Mouse (Mus musculus) A20 (cell line): ENCODE measurements around the gene Nckap1.

ENCODE experiments used
- DNase-seq: peaks from one replicate; pipeline ENCODE4 v3.0.0-alpha.2; 2011; ENCODE audit warnings: low read depth, low spot score

The Nckap1 gene

DNA sequence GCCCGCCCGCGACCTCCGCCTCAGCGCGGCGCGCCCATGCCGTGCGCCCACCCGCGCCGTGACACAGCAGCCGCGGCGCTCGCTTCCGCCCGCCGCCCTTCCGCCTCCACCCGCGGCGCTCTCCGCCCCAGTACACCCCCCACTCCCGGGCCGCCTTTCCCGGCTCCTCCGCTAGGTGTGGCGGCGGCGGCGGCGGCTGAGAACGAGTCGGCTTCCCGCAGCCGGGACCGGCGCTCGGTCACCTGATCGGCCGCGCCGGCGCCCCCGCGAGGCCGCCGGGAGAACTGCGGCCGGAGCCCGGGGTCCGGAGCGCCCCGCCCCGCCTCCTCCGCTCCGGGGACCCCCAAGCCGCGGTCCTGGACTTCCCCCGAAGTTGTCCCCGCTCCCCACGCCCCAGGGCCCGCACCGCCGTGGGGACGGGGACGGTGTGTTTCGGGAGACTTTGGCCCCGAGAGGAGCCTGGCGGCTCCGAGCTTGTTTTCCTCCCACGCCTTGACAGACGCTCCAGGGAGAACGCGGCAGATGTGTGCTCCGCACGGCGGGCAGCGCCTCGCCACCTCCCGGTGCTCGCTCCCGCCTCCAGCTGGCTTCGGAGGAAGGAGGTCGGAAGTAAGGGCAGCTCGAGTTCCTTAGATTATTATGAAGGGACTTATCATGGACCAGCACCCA, at the start of gene Nckap1:
TSS of gene Nckap1 (minus strand) at position 338 of the 669 bp plus-strand sequence.
- DNase-seq, result no peak

DNA sequence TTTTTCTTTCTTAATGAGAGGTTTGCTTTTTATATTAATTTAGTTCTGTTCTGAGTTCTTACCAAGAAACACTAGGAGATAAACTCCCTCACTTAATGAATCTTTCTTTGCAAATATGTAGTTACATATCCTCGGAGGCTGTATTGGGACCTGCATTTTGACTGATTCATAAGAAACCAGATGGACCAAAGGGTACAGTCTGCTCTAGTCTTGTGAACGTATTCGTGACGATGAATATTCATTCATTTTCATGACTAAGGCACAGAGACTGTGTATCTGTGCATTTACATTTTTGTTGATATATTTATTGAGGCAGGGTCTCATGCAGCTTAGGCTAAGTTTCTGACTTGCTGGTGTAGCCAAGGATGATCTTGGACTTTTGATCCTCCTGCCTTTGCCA, 43.3 kb upstream of the Nckap1 start:
- DNase-seq, result no peak

DNA sequence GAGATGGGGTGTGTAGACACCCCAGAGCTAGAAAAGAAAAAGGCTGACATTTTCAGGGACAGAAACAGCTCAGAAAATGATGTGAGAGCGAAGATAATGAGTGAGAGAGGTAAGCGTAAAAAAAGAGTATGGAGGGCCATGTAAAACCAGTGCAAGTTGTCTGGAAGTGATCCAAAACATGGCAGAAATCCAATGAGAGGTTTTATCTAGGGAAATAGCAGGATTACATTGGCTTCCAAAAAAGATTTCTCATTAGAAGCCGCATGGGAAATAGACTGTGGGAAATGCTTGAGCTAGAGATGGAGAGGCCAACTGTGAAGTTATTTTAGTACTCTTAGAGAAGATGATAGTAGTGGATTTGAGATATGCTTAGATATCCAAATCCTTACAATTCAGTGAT, 40.7 kb upstream of the Nckap1 start:
- DNase-seq, result no peak

DNA sequence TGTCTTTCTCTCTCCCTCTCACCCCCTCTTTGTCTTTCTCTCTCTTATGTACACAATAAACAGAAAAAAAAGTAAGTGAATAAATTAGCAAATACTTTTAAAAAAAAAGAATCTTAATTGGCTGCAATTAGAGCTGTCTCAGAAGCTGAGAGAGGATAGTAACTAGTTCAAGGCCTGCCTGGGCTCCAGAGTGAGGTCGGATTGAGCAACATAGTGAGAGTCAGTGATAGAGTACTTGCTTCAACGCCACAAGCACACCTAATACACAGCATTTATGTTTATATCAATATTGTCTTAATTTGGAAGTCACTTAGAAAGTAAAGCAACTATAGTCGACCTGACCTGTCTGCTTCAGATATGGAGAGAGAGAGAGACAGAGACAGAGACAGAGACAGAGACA, 37.8 kb upstream of the Nckap1 start:
- no peak for DNase-seq

DNA sequence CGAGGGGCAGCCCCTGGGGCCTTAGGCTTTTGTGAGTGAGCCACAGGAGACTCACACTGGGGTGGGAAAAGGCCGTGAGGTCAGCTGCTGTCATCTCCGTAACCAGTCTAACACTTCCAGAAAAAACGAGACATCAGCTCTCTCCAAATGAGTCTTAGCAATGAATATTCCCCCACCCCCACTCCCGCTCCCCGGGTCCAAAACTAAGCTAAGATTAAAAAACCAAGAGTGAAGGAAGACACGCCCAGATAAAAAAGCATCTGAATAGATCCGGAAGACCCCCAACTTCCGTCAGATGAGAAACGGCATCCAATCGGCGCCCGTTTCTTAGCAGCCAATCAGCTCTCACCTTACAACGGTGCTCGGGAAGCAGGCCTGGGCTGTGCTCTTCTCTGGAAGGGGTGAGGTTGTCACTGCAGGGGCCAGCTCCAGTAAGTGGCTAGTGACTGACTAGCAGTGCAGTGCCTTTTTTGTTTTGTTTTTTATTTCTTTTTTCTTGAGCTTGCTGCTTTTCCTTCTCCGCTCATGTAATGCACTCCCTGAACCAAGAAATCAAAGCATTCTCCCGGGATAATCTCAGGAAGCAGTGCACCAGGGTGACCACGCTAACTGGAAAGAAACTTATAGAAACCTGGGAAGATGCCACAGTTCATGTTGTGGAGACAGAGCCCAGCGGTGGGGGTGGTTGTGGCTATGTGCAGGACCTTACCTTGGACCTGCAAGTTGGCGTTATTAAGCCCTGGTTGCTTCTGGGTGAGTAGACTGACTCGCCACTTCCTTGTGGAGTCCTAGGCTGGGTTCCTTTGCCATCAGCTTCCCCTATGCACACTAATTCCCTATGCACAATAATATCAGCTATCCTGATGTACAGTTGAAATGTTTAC, 35.9 kb upstream of the Nckap1 start, which contains the start of the genes Dusp19 and Nup35:
TSS of gene Dusp19 (plus strand) at position 192 of the 884 bp plus-strand sequence.
TSS of gene Nup35 (plus strand) at position 383 of the 884 bp plus-strand sequence.
- peak; percentile 93 for DNase-seq

DNA sequence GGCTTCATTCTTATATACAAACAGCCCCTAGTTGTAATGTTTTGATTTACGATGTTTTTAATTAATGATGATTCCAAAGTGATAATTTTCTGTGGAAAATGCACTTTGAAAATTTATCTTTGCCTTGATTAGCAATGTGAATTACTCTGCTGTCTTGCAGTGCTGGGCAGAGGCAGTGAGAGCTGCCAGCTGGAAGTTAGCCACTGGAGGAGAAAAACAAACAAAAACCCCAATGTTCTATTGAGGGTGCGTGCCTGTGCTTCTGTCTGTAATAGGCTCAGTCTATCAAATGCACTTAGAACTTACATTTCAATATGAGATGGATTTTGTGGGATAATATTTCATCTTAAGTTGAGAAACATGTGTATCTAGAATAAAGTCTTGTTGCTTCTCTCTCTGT, 31.6 kb upstream of the Nckap1 start:
- no peak for DNase-seq

DNA sequence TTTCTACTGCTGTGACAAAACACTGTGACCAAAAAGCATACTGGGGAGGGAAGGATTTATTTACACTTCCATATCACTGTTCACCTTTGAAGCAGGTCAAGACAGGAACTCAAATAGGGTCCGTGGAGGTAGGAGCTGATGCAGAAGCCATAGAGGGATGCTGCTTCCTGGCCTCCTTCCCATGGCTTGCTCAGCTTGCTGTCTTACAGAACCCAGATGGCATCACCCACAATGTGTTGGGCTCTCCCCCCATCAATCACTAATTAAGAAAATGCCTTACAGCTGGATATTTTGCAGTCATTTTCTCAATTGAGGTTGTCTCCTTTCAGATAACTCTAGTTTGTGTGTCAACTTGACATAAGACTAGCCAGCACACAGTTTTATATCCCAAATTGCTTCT, 31.1 kb upstream of the Nckap1 start:
- no peak for DNase-seq

DNA sequence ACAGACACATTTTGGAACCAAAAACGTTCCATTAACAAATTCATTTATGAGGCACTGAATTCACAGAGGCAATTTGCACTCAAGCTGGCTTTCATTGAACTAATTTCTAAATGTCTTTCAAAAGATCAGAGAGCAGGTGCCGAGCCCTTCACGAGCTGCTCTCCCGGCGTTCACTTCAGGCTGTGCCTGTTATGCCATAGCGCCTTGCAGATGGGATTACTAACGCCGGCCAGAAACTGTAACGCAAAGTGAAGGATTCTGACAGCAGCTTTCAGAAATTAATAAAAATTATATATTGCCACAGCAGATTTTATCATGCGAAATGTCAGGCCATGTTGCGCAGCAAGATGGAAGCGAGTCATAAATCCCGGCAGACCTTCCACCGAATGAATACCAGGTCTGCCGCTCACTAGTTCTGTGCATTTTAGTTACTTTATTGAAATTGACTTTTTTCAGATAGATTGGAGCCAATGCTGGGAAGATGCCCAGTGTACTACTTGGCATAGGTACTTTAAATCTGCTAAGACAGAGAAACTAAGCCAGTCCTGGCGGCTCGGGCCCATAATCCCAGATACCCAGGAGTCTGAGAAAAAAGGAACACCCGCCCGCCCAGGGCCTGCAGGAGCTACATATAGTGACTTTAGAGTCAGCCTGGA, 22.7 kb upstream of the Nckap1 start:
- no peak for DNase-seq

DNA sequence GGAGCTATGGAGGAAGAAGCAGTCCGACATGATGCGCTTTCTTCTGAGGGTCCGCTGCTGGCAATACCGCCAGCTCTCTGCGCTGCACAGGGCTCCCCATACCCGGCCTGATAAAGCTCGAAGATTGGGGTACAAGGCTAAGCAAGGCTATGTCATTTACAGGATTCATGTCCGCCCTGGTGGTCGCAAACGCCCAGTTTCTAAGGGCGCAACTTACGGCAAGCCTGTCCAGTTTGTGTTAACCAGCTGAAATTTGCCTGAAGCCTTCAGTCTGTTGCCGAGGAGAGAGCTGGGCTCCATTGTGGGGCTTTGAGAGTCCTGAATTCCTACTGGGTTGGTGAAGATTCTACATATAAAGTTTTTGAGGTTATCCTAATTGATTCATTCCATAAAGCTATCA, 21.6 kb upstream of the Nckap1 start:
- no peak for DNase-seq

DNA sequence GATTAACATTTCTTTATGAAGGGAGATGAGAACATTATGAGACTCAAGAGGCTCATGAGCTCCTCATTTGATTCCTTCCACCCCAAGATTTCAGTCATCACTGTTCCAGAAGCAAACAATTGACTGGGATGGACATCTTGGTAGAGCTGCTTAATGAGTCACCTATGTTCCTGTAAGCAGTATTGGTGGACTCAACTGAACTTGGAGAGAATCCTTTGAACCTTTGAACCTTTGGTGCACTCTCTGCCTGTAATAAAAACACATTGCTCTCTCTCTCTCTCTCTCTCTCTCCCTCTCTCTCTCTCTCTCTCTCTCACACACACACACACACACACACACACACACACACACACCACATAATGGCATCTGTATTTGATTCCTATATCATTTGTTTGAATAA, 19.4 kb upstream of the Nckap1 start:
- no peak for DNase-seq

DNA sequence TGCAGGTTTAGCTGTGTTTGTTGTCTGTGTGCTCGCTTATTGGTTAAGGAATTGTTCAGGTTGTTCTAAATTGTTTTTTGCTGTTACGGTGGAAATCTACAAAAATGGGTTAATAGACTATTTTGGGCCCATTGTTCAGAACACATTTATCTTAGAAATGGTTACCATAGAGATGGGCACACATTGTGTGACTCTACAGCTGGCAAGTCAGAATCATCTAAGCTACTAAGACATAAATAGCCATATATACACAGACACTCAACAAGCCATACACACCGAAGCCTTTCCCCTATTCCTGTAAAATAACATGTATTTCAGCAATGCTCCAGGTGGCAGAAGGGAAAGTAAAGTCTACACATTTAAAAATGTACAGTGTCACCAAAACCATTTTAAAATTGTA, 18.7 kb upstream of the Nckap1 start:
- no peak for DNase-seq

DNA sequence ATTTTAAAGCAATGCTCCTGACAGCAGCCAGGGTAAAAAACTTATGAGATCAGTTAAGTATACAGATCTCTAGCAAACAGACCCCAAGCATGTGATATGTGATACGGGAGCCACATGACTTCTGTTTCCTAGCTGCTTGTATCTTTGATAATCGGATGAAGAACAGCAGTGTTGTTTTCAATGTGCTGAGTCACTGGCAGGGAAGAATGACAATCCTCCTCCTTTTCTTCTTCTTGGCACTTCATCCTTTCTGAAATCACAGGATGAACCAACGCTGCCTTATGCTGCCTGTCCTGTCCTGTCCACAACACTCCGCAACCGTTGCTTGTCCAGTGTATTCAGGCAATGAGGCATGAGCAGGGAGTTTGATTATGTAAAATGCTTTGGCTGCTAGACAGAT, 15.8 kb upstream of the Nckap1 start:
- no peak for DNase-seq

DNA sequence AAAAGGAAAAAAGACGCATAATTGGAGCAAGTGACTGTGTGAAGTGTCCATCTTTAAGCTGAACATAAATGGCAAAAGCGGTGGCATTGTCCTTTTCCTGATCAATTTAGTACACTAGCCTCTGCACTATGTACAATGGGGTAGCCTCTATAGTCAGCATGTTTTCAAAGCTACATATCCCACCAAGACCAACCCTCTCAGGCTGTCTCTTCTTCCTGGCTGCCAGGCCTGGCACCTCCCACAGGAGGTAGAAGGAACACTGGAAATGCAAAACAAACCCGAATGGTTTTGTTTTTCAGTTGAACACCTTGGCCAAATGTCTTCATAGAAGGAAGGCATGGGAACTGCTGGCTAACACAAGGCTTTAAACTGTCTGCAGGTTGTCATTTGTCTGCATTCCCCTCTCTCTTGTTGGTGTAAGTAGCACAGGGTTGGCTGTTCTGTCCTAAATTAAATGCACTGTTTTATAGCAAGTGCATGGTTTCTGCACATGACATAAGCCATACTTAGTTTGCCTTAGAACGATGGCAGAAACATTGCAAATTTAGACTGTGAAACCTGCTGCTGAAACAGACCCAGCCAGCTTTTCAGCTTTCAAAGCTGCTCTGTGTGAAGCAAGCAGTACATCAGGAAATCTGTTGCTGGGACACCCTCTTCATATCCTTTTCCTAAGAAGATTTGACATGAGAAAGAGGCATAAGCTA, 13.2 kb upstream of the Nckap1 start:
- no peak for DNase-seq

DNA sequence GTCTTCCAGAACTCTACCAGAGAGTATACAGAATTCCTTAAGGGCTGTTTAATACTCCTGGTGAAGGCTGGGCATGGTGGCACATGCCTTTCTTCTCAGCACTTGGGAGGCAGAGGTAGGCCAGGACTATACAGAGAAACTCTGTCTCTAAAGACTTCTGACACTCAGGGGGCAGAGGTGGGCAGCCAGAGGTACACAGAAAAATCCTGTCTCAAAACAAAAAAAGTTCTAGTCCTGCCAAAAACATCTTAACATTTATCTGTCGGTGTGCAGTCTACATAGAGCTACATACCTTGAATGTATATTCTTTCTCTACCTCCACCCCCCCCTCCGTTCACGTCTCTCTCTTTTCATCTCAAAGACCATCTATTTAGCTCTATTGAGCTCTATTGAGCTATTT, 1.2 kb upstream of the Nckap1 start:
- DNase-seq, result no peak

DNA sequence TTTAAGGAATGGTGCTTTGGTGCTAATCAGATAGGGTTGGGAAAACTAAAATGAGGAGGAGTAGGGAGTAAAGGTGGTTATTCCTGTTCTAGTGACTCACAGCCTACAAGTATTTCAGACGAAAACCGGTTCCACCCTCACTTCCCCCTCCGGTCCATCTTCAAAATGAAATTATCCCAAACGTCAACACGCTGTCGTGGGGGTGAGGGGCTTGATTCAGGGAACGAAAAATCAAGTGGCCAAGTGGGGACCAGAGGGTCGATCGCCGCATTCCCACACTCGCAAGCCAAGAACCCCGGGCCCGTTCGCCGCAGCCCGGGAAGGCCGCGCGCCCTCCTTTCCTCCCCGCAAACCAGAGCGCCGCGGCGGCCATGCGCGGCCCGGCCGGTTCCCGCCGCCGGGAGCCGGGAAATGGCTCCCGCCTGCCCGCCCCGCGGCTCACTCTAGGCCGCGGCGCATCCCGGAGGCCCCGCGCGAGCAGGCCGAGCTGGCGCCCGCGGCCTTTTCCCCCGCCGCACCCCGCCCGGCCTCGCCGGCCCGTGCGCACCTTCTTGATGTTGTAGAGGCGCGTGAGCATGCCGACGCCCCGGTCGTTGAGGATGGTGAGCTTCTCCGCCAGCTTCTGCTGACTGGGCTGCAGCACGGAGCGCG, 744 bp downstream of the Nckap1 start:
- no peak for DNase-seq

DNA sequence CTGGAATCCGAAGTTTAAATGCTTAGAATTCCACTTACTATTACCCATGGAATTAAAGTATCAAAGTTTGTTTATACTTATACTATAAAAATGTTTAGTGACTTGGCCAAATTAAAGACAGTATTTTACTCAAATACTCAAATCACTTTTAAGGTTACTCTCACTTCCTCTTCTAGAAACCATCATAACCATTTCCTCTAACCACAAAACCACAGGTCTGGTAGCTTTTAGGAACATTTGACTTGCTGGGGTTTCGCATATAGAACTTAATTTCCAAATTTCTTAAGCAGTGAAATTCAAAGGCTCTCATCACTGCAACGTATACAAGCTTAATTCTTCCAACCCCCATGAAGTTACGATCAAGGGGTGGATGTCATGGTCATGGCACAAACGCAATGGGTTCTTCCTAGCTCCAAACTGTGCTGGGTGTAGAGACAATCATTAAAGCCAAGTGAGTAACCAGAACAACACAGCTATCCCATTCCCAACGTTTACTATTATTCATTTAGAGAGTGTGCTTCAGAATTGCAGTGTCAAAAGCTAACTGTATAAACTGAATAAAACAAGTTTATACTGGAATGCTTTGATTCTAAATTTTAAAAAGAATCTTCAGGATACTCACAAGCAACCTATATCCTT, 1.8 kb downstream of the Nckap1 start:
- DNase-seq, result peak; percentile 68

DNA sequence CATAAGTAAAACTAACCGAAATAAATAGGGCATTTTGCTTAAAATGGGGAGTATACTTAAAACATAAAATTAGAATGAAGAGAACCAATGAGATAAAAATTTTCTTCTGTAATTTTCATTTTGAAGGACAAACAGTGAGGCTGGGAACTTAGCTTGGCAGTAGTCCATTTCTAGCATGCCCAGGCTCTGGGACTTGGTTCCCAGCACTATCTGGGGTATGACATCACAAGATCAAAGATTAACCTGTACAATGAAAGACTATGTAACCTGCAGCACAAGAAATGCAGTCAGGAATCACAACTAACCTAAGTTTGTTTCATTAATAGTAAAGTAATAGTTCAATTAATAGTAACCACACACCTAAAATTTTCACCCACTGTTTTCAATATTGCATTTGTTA, 3.9 kb downstream of the Nckap1 start:
- no peak for DNase-seq

DNA sequence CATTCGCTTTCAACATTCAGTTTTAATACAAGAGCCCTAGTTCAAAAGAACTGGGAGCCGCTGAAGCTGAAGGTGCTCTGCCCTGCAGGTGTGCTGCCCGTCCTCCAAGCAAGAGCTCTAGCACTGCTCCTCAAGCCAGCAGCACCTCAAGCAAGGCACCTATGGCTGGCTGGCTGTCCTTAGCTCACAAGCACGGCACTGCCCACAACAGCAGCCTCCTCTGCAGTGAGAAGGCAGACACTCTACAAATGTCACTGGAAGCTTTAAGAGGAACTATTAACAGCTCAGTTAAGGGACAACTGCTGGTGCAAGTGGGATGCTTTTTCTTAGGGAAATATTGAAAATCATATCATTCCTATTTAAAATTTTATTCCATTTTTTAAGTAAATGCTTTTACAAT, 10.5 kb downstream of the Nckap1 start:
- no peak for DNase-seq

DNA sequence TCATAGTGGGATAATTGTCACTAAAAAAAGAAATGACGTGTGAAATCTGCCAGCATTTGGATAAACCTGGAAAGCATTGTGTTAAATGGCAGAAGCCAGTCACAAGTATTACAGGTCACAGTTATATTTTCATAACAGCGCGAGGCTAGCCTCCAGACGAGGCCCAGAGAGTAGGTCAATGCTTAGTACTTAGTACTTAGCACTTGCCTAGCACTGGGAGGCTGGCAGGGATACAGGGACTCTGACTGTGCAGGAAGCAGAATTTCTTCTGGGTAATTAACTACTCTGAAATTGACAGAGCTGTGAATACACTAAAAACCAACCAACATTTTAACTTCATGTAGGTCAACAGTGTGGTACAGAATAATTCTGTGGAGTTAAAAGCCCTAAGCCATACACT, 13.8 kb downstream of the Nckap1 start:
- DNase-seq, result no peak

DNA sequence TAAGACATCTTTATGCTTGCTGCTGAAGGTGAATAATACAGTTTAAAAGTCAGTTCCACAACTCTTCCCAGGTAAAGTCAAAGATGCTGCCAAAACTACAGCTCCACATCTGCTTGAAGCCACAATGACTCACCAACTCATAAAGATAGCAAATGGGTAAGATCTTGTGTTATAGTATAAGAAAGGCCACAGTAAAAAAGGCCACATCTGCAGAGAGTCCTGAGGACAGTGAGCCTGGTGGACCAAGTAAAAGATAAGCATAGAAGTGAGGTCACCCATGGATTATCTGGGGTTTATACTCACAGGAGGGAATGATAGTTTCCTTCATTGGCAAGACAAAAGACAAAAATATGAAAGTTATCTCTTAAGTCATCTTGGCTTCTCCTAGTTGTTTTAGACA, 18.9 kb downstream of the Nckap1 start:
- no peak for DNase-seq

DNA sequence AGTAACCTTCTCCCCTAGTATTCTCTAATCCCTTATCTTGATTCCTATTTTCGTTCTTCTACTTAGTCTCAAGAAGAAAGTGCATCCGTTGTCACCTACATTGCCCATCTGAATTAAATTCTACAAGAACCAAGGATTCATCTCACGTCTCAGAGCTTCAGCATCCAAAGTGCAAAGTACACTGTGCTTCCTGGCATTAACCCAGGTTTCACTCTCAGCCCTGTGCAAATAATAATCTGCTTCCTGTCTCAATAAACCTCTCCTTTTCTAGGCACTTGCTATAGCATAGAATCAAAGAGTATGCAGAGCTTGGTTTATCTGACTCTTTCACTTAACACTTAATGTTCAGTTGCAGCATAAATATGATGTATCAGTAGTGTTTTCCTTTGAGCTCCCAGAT, 19.7 kb downstream of the Nckap1 start:
- DNase-seq, result no peak
